ENCODE assay signal across 13 mouse cellular contexts in genomic region chr5:118513005-118513404, GRCm38 (mm10). TPM values are rescaled to one million over a fixed set of nuclear protein-coding genes. Genes with fewer than 3 reads are reported as not detected.
A peak's percentile ranks its signal among the peaks of the same experiment; 100 is the strongest.
DNase-seq lines count a peak whose midpoint lies in the region; ATAC-seq and TF ChIP-seq lines count a peak whose summit lies in the region.
"Had no signal": no experiment of that assay in that cellular context is flagged by ENCODE, and none has a peak within 500 bp of the region (broad histone marks: within the 10 kb centered on the region; RNA-seq: fewer than 3 reads in every experiment).

No protein-coding gene starts in this region.

- no peak overlapping the region for H3K4me3 ChIP-seq in lung, embryonic 14.5 days (ENCODE audit: low read depth, low read length)
- no peak overlapping the region for H3K4me3 ChIP-seq in embryonic facial prominence, embryonic 14.5 days (ENCODE audit: low read depth, low read length)
- H3K4me3 ChIP-seq in limb, embryonic 15.5 days, result no peak overlapping the region

- peaks cover 27% of the 10 kb centered on the region for H3K4me1 ChIP-seq in lung, embryonic 14.5 days (ENCODE audit: insufficient read depth)
- peaks cover 41% of the 10 kb centered on the region for H3K4me1 ChIP-seq in embryonic facial prominence, embryonic 14.5 days (ENCODE audit: control insufficient read depth, insufficient read depth, low read length)
- H3K4me1 ChIP-seq in limb, embryonic 15.5 days, result peaks cover 52% of the 10 kb centered on the region

- peak overlapping the region; percentile 71; the same call in 1 of the 2 replicates for H3K4me2 ChIP-seq in lung, embryonic 14.5 days
- peak overlapping the region; percentile 60; the same call in 1 of the 2 replicates for H3K4me2 ChIP-seq in embryonic facial prominence, embryonic 14.5 days (ENCODE audit: low read depth, low read length)
- peak overlapping the region; percentile 50; the same call in 1 of the 2 replicates for H3K4me2 ChIP-seq in limb, embryonic 15.5 days

- H3K9ac ChIP-seq in lung, embryonic 14.5 days, result no peak overlapping the region
- H3K9ac ChIP-seq in embryonic facial prominence, embryonic 14.5 days (ENCODE audit: low read depth, low read length), result no peak overlapping the region
- no peak overlapping the region for H3K9ac ChIP-seq in limb, embryonic 15.5 days

- TF ChIP-seq CTCF in lung, embryonic 14.5 days (IDR thresholded peaks at IDR 0.05; ENCODE audit: low read depth), result no peak

- H3K27me3 ChIP-seq in lung, embryonic 14.5 days (ENCODE audit: insufficient read depth, low read length), result no peaks in the 10 kb centered on the region
- H3K27me3 ChIP-seq in embryonic facial prominence, embryonic 14.5 days (replicated peaks; ENCODE audit: control insufficient read depth, insufficient read depth, low read length), result no peaks in the 10 kb centered on the region
- no peaks in the 10 kb centered on the region for H3K27me3 ChIP-seq in limb, embryonic 15.5 days

- ATAC-seq in lung, embryonic 14.5 days (ENCODE audit: insufficient read depth), result no peak
- ATAC-seq in embryonic facial prominence, embryonic 14.5 days (ENCODE audit: low read depth), result no peak
- ATAC-seq in limb, embryonic 15.5 days (ENCODE audit: insufficient number of reproducible peaks, low FRiP score, low TSS enrichment, low read depth), result no peak
- ATAC-seq: activated CD4-positive, CD25-positive, alpha-beta regulatory T cell, adult 4 months had no signal

- DNase-seq in heart, adult 18-20 months, result peak; percentile 29 to 31
- no peak for DNase-seq in heart, adult 8-10 months (ENCODE audit: low spot score)
- DNase-seq in lung, embryonic 14.5 days, result no peak
- no peak for DNase-seq in lung, adult 18-20 months
- DNase-seq in embryonic facial prominence, embryonic 14.5 days (ENCODE audit: low spot score), result no peak
- DNase-seq in neural tube, embryonic 10.5 days (ENCODE audit: extremely low spot score, low spot score), result no peak
- DNase-seq in left cerebral cortex, adult 11 months (ENCODE audit: low spot score), result no peak
- DNase-seq: cerebellum, adult 11-12 months; kidney, adult 2 months had no signal

- no peaks in the 10 kb centered on the region for H3K9me3 ChIP-seq in lung, embryonic 14.5 days (ENCODE audit: low read depth, low read length)
- no peaks in the 10 kb centered on the region for H3K9me3 ChIP-seq in embryonic facial prominence, embryonic 14.5 days (ENCODE audit: control insufficient read depth, low read length)
- no peaks in the 10 kb centered on the region for H3K9me3 ChIP-seq in limb, embryonic 15.5 days
- H3K9me3 ChIP-seq: forebrain, embryonic 10.5 days; hindbrain, embryonic 10.5 days had no signal

- H3K27ac ChIP-seq in lung, embryonic 14.5 days (ENCODE audit: low read depth), result peak overlapping the region; percentile 80; the same call in 1 of the 2 replicates
- H3K27ac ChIP-seq in embryonic facial prominence, embryonic 14.5 days (replicated peaks; ENCODE audit: low read depth, low read length), result peak overlapping the region; percentile 87
- peak overlapping the region; percentile 92 for H3K27ac ChIP-seq in limb, embryonic 15.5 days

- 61% methylated on average over 1 of the region's 1 CpGs for WGBS in lung, embryonic 14.5 days
- 30% methylated on average over 1 of the region's 1 CpGs for WGBS in embryonic facial prominence, embryonic 14.5 days
- 19% methylated on average over 1 of the region's 1 CpGs for WGBS in limb, embryonic 15.5 days

- H3K36me3 ChIP-seq in lung, embryonic 14.5 days (ENCODE audit: insufficient read depth), result no peaks in the 10 kb centered on the region
- no peaks in the 10 kb centered on the region for H3K36me3 ChIP-seq in embryonic facial prominence, embryonic 14.5 days (ENCODE audit: control insufficient read depth, insufficient read depth, low read length)
- H3K36me3 ChIP-seq in limb, embryonic 15.5 days, result no peaks in the 10 kb centered on the region
- H3K36me3 ChIP-seq: forebrain, embryonic 10.5 days; hindbrain, embryonic 10.5 days had no signal

RNA-seq across cellular contexts. Expression of gene Med13l, which starts 47.5 kb away (rescaled TPM):
- 10 to 100 TPM; 27.4 to 31.0 TPM for total RNA-seq in heart, adult 18-20 months (2021)
- total RNA-seq in heart, adult 8-10 months (2022), result 10 to 100 TPM; 22.2 to 35.0 (median 32.5) TPM
- polyA plus RNA-seq in lung, embryonic 14.5 days (2014; fragmentation: Nextera tagmentation; extraction: Ambion mirVana), result 11.9 and 14.1 TPM in 2 replicates
- 15.7 and 16.5 TPM in 2 replicates for polyA plus RNA-seq in embryonic facial prominence, embryonic 14.5 days (2014; fragmentation: Nextera tagmentation; extraction: Ambion mirVana)
- 14.3 and 16.5 TPM in 2 replicates for polyA plus RNA-seq in limb, embryonic 15.5 days (2015; fragmentation: Nextera tagmentation; extraction: Ambion mirVana)

Comparison
In these comparisons a context has a peak if more than half of its experiments do, and no peak if none do; other contexts are left out.
1. DNase-seq: peak in heart, adult 18-20 months (2 of 2); none in heart, adult 8-10 months (single experiment), lung, embryonic 14.5 days (single experiment), lung, adult 18-20 months (0 of 2), embryonic facial prominence, embryonic 14.5 days (single experiment), neural tube, embryonic 10.5 days (single experiment) and left cerebral cortex, adult 11 months (single experiment).
2. Peak in every context shown above with its lines, with median percentiles within 50 percentile points of each other: H3K27ac ChIP-seq and H3K4me2 ChIP-seq.